In the genomic region with DNA sequence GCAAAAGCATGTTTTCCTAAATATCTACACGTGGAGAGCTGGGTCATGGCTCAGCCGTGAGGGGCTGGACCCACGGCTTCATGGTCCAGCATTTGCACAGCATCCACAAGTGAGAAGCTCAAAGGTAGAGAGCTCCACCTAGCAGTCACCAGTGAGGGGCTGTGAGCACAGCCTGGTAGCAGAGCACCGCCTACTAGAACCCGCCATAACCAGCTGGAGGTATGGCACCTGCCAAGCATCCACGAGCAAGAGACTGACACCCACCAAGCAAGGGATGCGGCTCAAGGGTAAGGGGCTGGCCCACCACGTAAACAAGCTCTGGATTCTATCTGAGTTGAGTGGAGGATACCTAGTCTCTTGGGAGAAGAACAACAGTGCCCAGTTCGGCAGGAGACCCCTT, we compare ENCODE assay signal across 8 mouse cellular contexts. TPM values are rescaled to one million over a fixed set of nuclear protein-coding genes. Genes with fewer than 3 reads are reported as not detected.
DNase-seq lines count a peak whose midpoint lies in the region; ATAC-seq and TF ChIP-seq lines count a peak whose summit lies in the region.

No protein-coding gene starts in this region.

- H3K36me3 ChIP-seq in lung, postnatal 0 days (ENCODE audit: insufficient read depth, low read length) = peaks cover 6% of the 10 kb centered on the region; the same call in 1 of the 2 replicates
- H3K36me3 ChIP-seq in embryonic facial prominence, embryonic 14.5 days (ENCODE audit: control insufficient read depth, insufficient read depth, low read length) = peaks cover 42% of the 10 kb centered on the region
- H3K36me3 ChIP-seq in kidney, embryonic 16.5 days (ENCODE audit: insufficient read depth, low read length) = peaks cover 18% of the 10 kb centered on the region
- H3K36me3 ChIP-seq in neural tube, embryonic 12.5 days = peaks cover 34% of the 10 kb centered on the region

- no peaks in the 10 kb centered on the region for H3K27me3 ChIP-seq in lung, postnatal 0 days (replicated peaks; ENCODE audit: insufficient read depth, low read length)
- H3K27me3 ChIP-seq in embryonic facial prominence, embryonic 14.5 days (replicated peaks; ENCODE audit: control insufficient read depth, insufficient read depth, low read length) = no peaks in the 10 kb centered on the region
- H3K27me3 ChIP-seq in kidney, embryonic 16.5 days (ENCODE audit: insufficient read depth, low read length) = no peaks in the 10 kb centered on the region
- H3K27me3 ChIP-seq in neural tube, embryonic 12.5 days (replicated peaks) = no peaks in the 10 kb centered on the region

- peaks cover 11% of the 10 kb centered on the region; the same call in 1 of the 2 replicates for H3K4me1 ChIP-seq in lung, postnatal 0 days (ENCODE audit: insufficient read depth, low read depth, low read length)
- peaks cover 17% of the 10 kb centered on the region for H3K4me1 ChIP-seq in embryonic facial prominence, embryonic 14.5 days (ENCODE audit: control insufficient read depth, insufficient read depth, low read length)
- peaks cover 29% of the 10 kb centered on the region for H3K4me1 ChIP-seq in kidney, embryonic 16.5 days (ENCODE audit: insufficient read depth, low read length)
- peaks cover 30% of the 10 kb centered on the region for H3K4me1 ChIP-seq in neural tube, embryonic 12.5 days

- H3K4me2 ChIP-seq in lung, postnatal 0 days (replicated peaks; ENCODE audit: low read depth, low read length) = peak overlapping the region; percentile 86; the same call in 1 of the 2 replicates
- H3K4me2 ChIP-seq in embryonic facial prominence, embryonic 14.5 days (ENCODE audit: low read depth, low read length) = peak overlapping the region; percentile 78
- peak overlapping the region; percentile 87 for H3K4me2 ChIP-seq in kidney, embryonic 16.5 days (replicated peaks; ENCODE audit: low read depth, low read length)
- H3K4me2 ChIP-seq in neural tube, embryonic 12.5 days (replicated peaks) = peak overlapping the region; percentile 77

- no peak; the same call in 1 of the 2 replicates for TF ChIP-seq CTCF in lung, postnatal 0 days (IDR thresholded peaks at IDR 0.05)

- 72% methylated on average over 9 of the region's 9 CpGs for WGBS in lung, postnatal 0 days
- WGBS in embryonic facial prominence, embryonic 14.5 days = 83% methylated on average over 9 of the region's 9 CpGs
- WGBS in kidney, embryonic 16.5 days = 73% methylated on average over 9 of the region's 9 CpGs
- 82% methylated on average over 9 of the region's 9 CpGs for WGBS in neural tube, embryonic 12.5 days

- no peak for ATAC-seq in lung, postnatal 0 days
- ATAC-seq in embryonic facial prominence, embryonic 14.5 days (ENCODE audit: low read depth) = no peak
- ATAC-seq in kidney, embryonic 16.5 days (ENCODE audit: low FRiP score, low TSS enrichment) = no peak
- ATAC-seq in neural tube, embryonic 12.5 days (ENCODE audit: low FRiP score, low read depth) = no peak

- DNase-seq in lung, postnatal 0 days (ENCODE audit: low spot score) = no peak
- DNase-seq in lung, postnatal 4 days = no peak
- no peak for DNase-seq in embryonic facial prominence, embryonic 14.5 days (ENCODE audit: low spot score)
- no peak for DNase-seq in spleen, adult 12 weeks (ENCODE audit: low spot score)
- DNase-seq in right cerebral cortex, adult 2 months (ENCODE audit: low spot score in 2 of 2) = no peak
- no peak for DNase-seq in adrenal gland, postnatal 25 days

- H3K9me3 ChIP-seq in lung, postnatal 0 days (ENCODE audit: low read length) = no peaks in the 10 kb centered on the region
- no peaks in the 10 kb centered on the region for H3K9me3 ChIP-seq in embryonic facial prominence, embryonic 14.5 days (ENCODE audit: control insufficient read depth, low read length)
- H3K9me3 ChIP-seq in kidney, embryonic 16.5 days (ENCODE audit: low read length) = no peaks in the 10 kb centered on the region
- H3K9me3 ChIP-seq in neural tube, embryonic 12.5 days = no peaks in the 10 kb centered on the region

- H3K4me3 ChIP-seq in lung, postnatal 0 days (ENCODE audit: low read depth, low read length) = no peak overlapping the region
- peak overlapping the region; percentile 90 for H3K4me3 ChIP-seq in embryonic facial prominence, embryonic 14.5 days (ENCODE audit: low read depth, low read length)
- peak overlapping the region; percentile 92 for H3K4me3 ChIP-seq in kidney, embryonic 16.5 days (ENCODE audit: low read length)
- peak overlapping the region; percentile 91 for H3K4me3 ChIP-seq in neural tube, embryonic 12.5 days

- TF ChIP-seq EP300 in lung, postnatal 0 days (IDR thresholded peaks at IDR 0.05) = no peak

- H3K27ac ChIP-seq in lung, postnatal 0 days (ENCODE audit: low read length) = no peak overlapping the region
- no peak overlapping the region for H3K27ac ChIP-seq in embryonic facial prominence, embryonic 14.5 days (replicated peaks; ENCODE audit: low read depth, low read length)
- H3K27ac ChIP-seq in kidney, embryonic 16.5 days (ENCODE audit: low read length) = no peak overlapping the region
- H3K27ac ChIP-seq in neural tube, embryonic 12.5 days = no peak overlapping the region

- no peak overlapping the region for H3K9ac ChIP-seq in lung, postnatal 0 days (replicated peaks; ENCODE audit: low read depth)
- H3K9ac ChIP-seq in embryonic facial prominence, embryonic 14.5 days (ENCODE audit: low read depth, low read length) = peak overlapping the region; percentile 88
- H3K9ac ChIP-seq in kidney, embryonic 16.5 days (replicated peaks; ENCODE audit: low read length) = peak overlapping the region; percentile 84
- peak overlapping the region; percentile 89 for H3K9ac ChIP-seq in neural tube, embryonic 12.5 days

RNA-seq across cellular contexts. Expression of a gene that starts 1.1 kb away (rescaled TPM):
- 144 and 155 TPM in 2 replicates for polyA plus RNA-seq in lung, postnatal 0 days (2015; fragmentation: Nextera tagmentation; extraction: Ambion mirVana)
- 120 and 132 TPM in 2 replicates for polyA plus RNA-seq in embryonic facial prominence, embryonic 14.5 days (2014; fragmentation: Nextera tagmentation; extraction: Ambion mirVana)
- polyA plus RNA-seq in kidney, embryonic 16.5 days (2015; fragmentation: Nextera tagmentation; extraction: Ambion mirVana) = 172 and 182 TPM in 2 replicates
- polyA plus RNA-seq in neural tube, embryonic 12.5 days (2016; fragmentation: Nextera tagmentation; extraction: Ambion mirVana) = 262 and 276 TPM in 2 replicates
- 61.4 and 68.8 TPM in 2 replicates for total RNA-seq in adrenal gland, postnatal 25 days (2021)

RNA-seq across cellular contexts. Expression of a gene that starts 5.9 kb away (rescaled TPM):
- polyA plus RNA-seq in lung, postnatal 0 days (2015; fragmentation: Nextera tagmentation; extraction: Ambion mirVana) = 5,808 and 6,026 TPM in 2 replicates
- 4,260 and 4,697 TPM in 2 replicates for polyA plus RNA-seq in embryonic facial prominence, embryonic 14.5 days (2014; fragmentation: Nextera tagmentation; extraction: Ambion mirVana)
- 5,149 and 5,628 TPM in 2 replicates for polyA plus RNA-seq in kidney, embryonic 16.5 days (2015; fragmentation: Nextera tagmentation; extraction: Ambion mirVana)
- polyA plus RNA-seq in neural tube, embryonic 12.5 days (2016; fragmentation: Nextera tagmentation; extraction: Ambion mirVana) = 5,746 and 6,117 TPM in 2 replicates
- 786 and 951 TPM in 2 replicates for total RNA-seq in adrenal gland, postnatal 25 days (2021)

RNA-seq across cellular contexts. Expression of a gene that starts 16.1 kb away (rescaled TPM):
- polyA plus RNA-seq in lung, postnatal 0 days (2015; fragmentation: Nextera tagmentation; extraction: Ambion mirVana) = 0.25 and 0.52 TPM in 2 replicates
- polyA plus RNA-seq in embryonic facial prominence, embryonic 14.5 days (2014; fragmentation: Nextera tagmentation; extraction: Ambion mirVana) = 1.2 and 1.5 TPM in 2 replicates
- polyA plus RNA-seq in kidney, embryonic 16.5 days (2015; fragmentation: Nextera tagmentation; extraction: Ambion mirVana) = 0.80 and 1.1 TPM in 2 replicates
- polyA plus RNA-seq in neural tube, embryonic 12.5 days (2016; fragmentation: Nextera tagmentation; extraction: Ambion mirVana) = 0.41 and 0.60 TPM in 2 replicates
- 0.46 and 0.67 TPM in 2 replicates for total RNA-seq in adrenal gland, postnatal 25 days (2021)

RNA-seq across cellular contexts. Expression of a gene that starts 21.1 kb away (rescaled TPM):
- not detected in 2 replicates for polyA plus RNA-seq in lung, postnatal 0 days (2015; fragmentation: Nextera tagmentation; extraction: Ambion mirVana)
- not detected in 2 replicates for polyA plus RNA-seq in embryonic facial prominence, embryonic 14.5 days (2014; fragmentation: Nextera tagmentation; extraction: Ambion mirVana)
- not detected in 2 replicates for polyA plus RNA-seq in kidney, embryonic 16.5 days (2015; fragmentation: Nextera tagmentation; extraction: Ambion mirVana)
- not detected in 2 replicates for polyA plus RNA-seq in neural tube, embryonic 12.5 days (2016; fragmentation: Nextera tagmentation; extraction: Ambion mirVana)
- total RNA-seq in adrenal gland, postnatal 25 days (2021) = 21.0 and 40.1 TPM in 2 replicates

RNA-seq across cellular contexts. Expression of a gene that starts 23.1 kb away (rescaled TPM):
- 3.5 and 4.5 TPM in 2 replicates for polyA plus RNA-seq in lung, postnatal 0 days (2015; fragmentation: Nextera tagmentation; extraction: Ambion mirVana)
- 2.5 and 3.2 TPM in 2 replicates for polyA plus RNA-seq in embryonic facial prominence, embryonic 14.5 days (2014; fragmentation: Nextera tagmentation; extraction: Ambion mirVana)
- polyA plus RNA-seq in kidney, embryonic 16.5 days (2015; fragmentation: Nextera tagmentation; extraction: Ambion mirVana) = 2.4 and 3.3 TPM in 2 replicates
- 2.3 and 2.8 TPM in 2 replicates for polyA plus RNA-seq in neural tube, embryonic 12.5 days (2016; fragmentation: Nextera tagmentation; extraction: Ambion mirVana)
- 62.3 and 75.5 TPM in 2 replicates for total RNA-seq in adrenal gland, postnatal 25 days (2021)
